Mouse (Mus musculus) heart, embryonic 13.5 days (tissue): ENCODE data around the gene Gm28048. TPM values are rescaled to one million over a fixed set of nuclear protein-coding genes. Genes with fewer than 3 reads are reported as not detected.

Experiments
- ATAC-seq: fragments of 200-750 bp; cut with Nextera tagmentation; 2 replicates; pipeline ENCODE4 v1.8.0; 2017; ENCODE audit warnings: moderate TSS enrichment; ENCODE audit not compliant: insufficient number of reproducible peaks, low FRiP score, low TSS enrichment; ENCODE audit errors: extremely low read depth
- H3K27ac ChIP-seq: fragments of 300-500 bp; sonication (generic); replicated peaks from 2 replicates; pipeline ENCODE4 v1.5.1; 2015; ENCODE audit warnings: moderate library complexity, mild to moderate bottlenecking, inconsistent platforms
- H3K27me3 ChIP-seq: fragments of 300-500 bp; sonication (generic); replicated peaks from 2 replicates; pipeline ENCODE4 v1.6.1; 2015; ENCODE audit warnings: mild to moderate bottlenecking, inconsistent platforms
- H3K36me3 ChIP-seq: fragments of 300-500 bp; sonication (generic); 2 replicates; pipeline ENCODE4 v1.6.1; 2015; ENCODE audit warnings: mild to moderate bottlenecking, inconsistent platforms
- H3K4me1 ChIP-seq: fragments of 300-500 bp; sonication (generic); 2 replicates; pipeline ENCODE4 v1.6.1; 2015; ENCODE audit warnings: inconsistent platforms
- H3K4me2 ChIP-seq: fragments of 300-500 bp; sonication (generic); 2 replicates; pipeline ENCODE4 v1.6.1; 2015; ENCODE audit warnings: inconsistent platforms, mild to moderate bottlenecking, moderate library complexity
- H3K4me3 ChIP-seq: fragments of 300-500 bp; sonication (generic); 2 replicates; pipeline ENCODE4 v1.5.1; 2015; ENCODE audit warnings: moderate library complexity, mild to moderate bottlenecking, inconsistent platforms
- H3K9ac ChIP-seq: fragments of 300-500 bp; sonication (generic); 2 replicates; pipeline ENCODE4 v1.6.1; 2015; ENCODE audit warnings: inconsistent platforms, mild to moderate bottlenecking, moderate library complexity
- H3K9me3 ChIP-seq: fragments of 300-500 bp; sonication (generic); 2 replicates; pipeline ENCODE4 v1.6.1; 2016; ENCODE audit warnings: inconsistent platforms
- WGBS: fragments of 180-500 bp; shearing (Covaris S2); methylation state at CpG from one replicate; pipeline ENCODE4 v1.1.7; 2015; ENCODE audit warnings: mixed read lengths; 5-methylcytosine and 5-hydroxymethylcytosine counted together
- polyA plus RNA-seq: library from polyadenylated mRNA; unstranded; fragments of >200 nt; fragmentation: Nextera tagmentation; extraction: Ambion mirVana; gene quantifications from 2 replicates; pipeline ENCODE4 v1.2.1, GENCODE M21; 2015

The Gm28048 gene
- polyA plus RNA-seq, 1 experiment from 2014 or later = 7.8 TPM

- H3K9ac ChIP-seq = no peak overlapping the region
- no peak overlapping the region for H3K27ac ChIP-seq
- H3K27me3 ChIP-seq = peaks cover under 1% of the 10 kb centered on the region; the same call in 1 of the 2 replicates
- no peak overlapping the region for H3K4me2 ChIP-seq
- H3K4me1 ChIP-seq = peaks cover 25% of the 10 kb centered on the region
- 73% methylated on average over 8 of the region's 8 CpGs for WGBS
- no peak for ATAC-seq
- H3K9me3 ChIP-seq = no peaks in the 10 kb centered on the region
- H3K4me3 ChIP-seq = no peak overlapping the region
- no peaks in the 10 kb centered on the region for H3K36me3 ChIP-seq
Observed at GRCm38 (mm10) chr11:22868582-22868981, 113.3 kb downstream of the Gm28048 start.

DNA sequence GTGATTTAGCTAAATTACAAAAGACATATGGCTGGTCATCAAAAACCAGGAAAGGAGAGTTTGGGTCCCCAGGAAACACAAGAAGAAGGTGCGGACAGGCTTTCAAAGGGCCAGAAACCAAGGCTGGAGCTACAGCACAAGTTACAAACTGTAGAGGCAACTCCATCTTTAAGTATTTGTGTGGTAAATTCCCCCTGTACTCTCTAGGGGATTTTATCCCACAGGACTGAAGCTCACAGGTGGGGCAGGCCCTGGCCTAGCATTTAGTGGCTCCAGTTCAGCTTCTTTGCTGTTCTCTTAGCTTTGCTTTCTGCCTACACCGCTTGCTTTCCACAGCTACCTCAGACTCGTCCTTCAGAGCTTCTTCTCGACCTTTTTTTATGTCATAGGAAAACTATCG is 114.2 kb downstream of the Gm28048 start:
- no peak overlapping the region for H3K4me3 ChIP-seq
- H3K4me2 ChIP-seq = no peak overlapping the region
- ATAC-seq = no peak
- H3K27ac ChIP-seq = no peak overlapping the region
- H3K36me3 ChIP-seq = no peaks in the 10 kb centered on the region
- no peak overlapping the region for H3K9ac ChIP-seq
- peaks cover 7% of the 10 kb centered on the region for H3K27me3 ChIP-seq
- H3K9me3 ChIP-seq = no peaks in the 10 kb centered on the region
- peaks cover 17% of the 10 kb centered on the region for H3K4me1 ChIP-seq
- 67% methylated on average over 5 of the region's 5 CpGs for WGBS

DNA sequence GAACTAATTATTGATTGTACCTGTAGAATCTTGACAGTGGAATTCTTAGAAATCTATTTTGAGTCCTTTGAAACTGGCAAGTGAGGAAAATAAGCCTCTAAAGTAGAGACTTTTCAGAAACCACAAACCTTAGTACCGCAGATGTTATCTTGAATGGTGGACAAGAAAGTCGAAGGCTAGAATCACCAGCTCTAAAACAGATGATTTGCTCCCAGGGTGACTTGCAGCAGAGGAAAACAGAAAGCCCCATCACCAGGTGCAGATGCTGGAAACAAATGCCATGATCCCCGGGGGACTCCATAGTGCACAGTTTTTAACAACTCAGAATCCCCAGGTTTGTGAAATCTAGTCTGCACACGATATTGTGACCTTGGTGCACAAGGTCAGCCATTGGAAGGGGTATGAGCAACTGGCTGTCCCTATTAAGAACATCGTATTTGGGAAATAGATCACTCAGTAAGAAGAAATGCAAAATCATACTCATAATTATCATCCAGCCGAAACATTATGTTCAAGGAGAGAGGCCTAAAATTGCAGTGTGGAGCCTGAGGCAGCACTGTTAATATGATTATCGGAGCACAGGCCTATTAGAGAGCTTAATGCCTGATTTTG is 116.1 kb downstream of the Gm28048 start:
- 0 out of 2 replicates have a peak, but pooled peaks cover 1% of the 10 kb centered on the region for H3K4me1 ChIP-seq
- no peak for ATAC-seq
- 78% methylated on average over 7 of the region's 7 CpGs for WGBS

DNA sequence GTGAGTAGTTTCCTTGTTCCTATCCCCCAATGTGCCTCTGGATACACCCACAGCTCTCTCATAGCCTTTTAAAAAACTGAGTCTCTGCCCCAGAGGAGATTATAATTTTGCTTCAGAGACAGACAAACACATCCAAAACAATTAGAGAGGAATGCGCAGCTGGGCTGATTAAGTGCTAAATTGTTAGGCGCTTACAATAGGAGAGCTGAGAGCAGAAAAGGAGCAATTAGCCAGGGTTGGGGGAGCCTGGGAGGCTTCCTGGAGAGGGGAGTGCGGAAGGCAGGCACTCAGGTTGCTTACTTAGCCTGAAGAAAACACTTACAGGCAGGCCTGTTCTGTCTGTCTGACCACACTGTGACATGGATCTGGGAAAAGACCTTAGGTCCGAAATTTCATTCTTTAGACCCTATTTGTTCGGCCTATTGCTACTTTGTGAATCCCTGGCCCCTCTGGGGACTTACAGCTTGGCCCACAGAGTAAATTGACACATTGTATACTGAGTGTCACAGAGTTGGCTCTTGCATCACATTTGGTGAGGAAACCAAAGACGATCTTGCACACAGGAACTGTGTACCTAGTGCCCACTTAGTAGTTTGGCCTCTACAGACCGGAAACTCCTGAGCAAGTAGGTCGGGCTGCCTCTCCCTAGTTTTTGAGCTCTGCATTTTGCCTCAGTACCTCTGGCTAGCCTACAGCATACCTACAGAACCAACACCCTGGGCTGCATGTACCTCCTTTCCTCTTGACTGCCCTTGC is 117.4 kb downstream of the Gm28048 start:
- ATAC-seq = no peak
- no peak overlapping the region for H3K4me3 ChIP-seq
- H3K27me3 ChIP-seq = peaks cover 7% of the 10 kb centered on the region
- 66% methylated on average over 8 of the region's 8 CpGs for WGBS
- no peaks in the 10 kb centered on the region for H3K36me3 ChIP-seq
- no peaks in the 10 kb centered on the region for H3K9me3 ChIP-seq
- no peak overlapping the region for H3K27ac ChIP-seq
- H3K4me1 ChIP-seq = peaks cover 6% of the 10 kb centered on the region; the same call in 1 of the 2 replicates
- no peak overlapping the region for H3K9ac ChIP-seq
- H3K4me2 ChIP-seq = no peak overlapping the region

More for the DNA sequence above, 116.1 kb downstream of the Gm28048 start:
- Histone ChIP-seq H3K27me3 (peaks cover 7% of the 10 kb centered on the region), H3K4me2 (no peak overlapping the region), H3K4me3 (no peak overlapping the region), H3K9ac (no peak overlapping the region), H3K36me3 (no peaks in the 10 kb centered on the region), H3K9me3 (no peaks in the 10 kb centered on the region), H3K27ac (no peak overlapping the region)

GRCm38 (mm10) chr11:22863581-22863980 is 118.3 kb downstream of the Gm28048 start:
- Histone ChIP-seq H3K27ac (no peak overlapping the region), H3K9ac (no peak overlapping the region), H3K4me2 (no peak overlapping the region), H3K9me3 (no peaks in the 10 kb centered on the region), H3K36me3 (no peaks in the 10 kb centered on the region), H3K4me3 (no peak overlapping the region), H3K4me1 (peaks cover 8% of the 10 kb centered on the region), H3K27me3 (peaks cover 11% of the 10 kb centered on the region)
- no peak for ATAC-seq
- WGBS = 34% methylated on average over 4 of the region's 4 CpGs

GRCm38 (mm10) chr11:22861315-22861714 is 120.6 kb downstream of the Gm28048 start:
- H3K9ac ChIP-seq = no peak overlapping the region
- ATAC-seq = no peak

DNA sequence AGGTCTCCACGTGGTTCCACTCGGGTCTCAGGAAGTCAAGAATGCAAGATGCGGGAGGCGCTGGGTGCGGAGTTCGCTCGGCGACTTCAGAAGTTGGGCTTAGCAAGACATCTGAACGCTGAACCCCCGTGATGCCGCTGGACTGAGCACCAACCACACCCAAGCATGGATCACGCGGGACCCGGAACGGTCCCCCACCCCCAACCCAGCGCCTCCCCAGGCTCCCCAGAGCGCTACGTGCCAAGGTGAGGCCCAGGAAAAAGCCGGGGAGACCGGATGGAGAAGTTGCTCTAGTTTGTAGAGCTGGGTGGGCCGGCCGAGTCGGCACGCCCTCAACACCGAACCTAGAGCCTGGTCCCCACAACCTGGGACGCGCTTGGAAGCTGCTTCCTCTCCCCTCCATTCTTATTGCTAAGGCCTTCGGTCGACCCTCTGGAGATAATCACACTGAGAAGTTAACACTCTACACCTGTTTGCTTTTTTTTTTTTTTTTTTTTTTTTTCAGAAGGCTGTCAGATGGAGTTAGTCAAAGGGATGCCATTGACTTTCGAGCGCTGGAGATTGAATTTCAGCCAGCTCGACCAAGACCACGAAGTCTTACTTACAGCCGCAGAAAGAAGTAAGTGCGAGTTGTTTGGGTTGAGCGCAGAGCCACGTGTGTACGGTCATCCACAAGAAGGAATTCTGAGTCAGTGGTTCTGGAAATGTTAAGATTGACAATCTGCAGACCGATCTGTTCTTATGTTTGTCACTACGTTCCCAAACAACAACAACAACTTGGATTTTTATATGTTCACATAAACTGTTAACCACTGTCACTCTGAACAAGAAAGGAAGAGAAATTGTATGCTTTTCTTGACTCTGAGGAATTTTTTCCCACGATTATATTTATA is 121.3 kb downstream of the Gm28048 start, which contains the start of gene B3gnt2:
Gene B3gnt2 (minus strand): TSS at position 627 of the 893 bp plus-strand sequence.
- peak within 1 kb of the TSS; percentile 100 for H3K4me2 ChIP-seq
- H3K4me1 ChIP-seq = peaks cover 17% of the 10 kb centered on the region
- H3K27me3 ChIP-seq = peaks cover 27% of the 10 kb centered on the region
- H3K27ac ChIP-seq = peak within 1 kb of the TSS; percentile 85
- H3K9ac ChIP-seq = peak within 1 kb of the TSS; percentile 88
- no peaks in the 10 kb centered on the region for H3K9me3 ChIP-seq
- ATAC-seq = no peak
- H3K4me3 ChIP-seq = peak within 1 kb of the TSS; percentile 85
- WGBS = 7% methylated on average over 41 of the region's 41 CpGs
- no peaks in the 10 kb centered on the region for H3K36me3 ChIP-seq

More at GRCm38 (mm10) chr11:22861315-22861714, 120.6 kb downstream of the Gm28048 start:
- Histone ChIP-seq H3K4me1 (peaks cover 17% of the 10 kb centered on the region), H3K9me3 (no peaks in the 10 kb centered on the region), H3K4me3 (no peak overlapping the region), H3K27ac (no peak overlapping the region), H3K36me3 (no peaks in the 10 kb centered on the region), H3K27me3 (peaks cover 27% of the 10 kb centered on the region), H3K4me2 (no peak overlapping the region)
- 67% methylated on average over 4 of the region's 4 CpGs for WGBS

DNA sequence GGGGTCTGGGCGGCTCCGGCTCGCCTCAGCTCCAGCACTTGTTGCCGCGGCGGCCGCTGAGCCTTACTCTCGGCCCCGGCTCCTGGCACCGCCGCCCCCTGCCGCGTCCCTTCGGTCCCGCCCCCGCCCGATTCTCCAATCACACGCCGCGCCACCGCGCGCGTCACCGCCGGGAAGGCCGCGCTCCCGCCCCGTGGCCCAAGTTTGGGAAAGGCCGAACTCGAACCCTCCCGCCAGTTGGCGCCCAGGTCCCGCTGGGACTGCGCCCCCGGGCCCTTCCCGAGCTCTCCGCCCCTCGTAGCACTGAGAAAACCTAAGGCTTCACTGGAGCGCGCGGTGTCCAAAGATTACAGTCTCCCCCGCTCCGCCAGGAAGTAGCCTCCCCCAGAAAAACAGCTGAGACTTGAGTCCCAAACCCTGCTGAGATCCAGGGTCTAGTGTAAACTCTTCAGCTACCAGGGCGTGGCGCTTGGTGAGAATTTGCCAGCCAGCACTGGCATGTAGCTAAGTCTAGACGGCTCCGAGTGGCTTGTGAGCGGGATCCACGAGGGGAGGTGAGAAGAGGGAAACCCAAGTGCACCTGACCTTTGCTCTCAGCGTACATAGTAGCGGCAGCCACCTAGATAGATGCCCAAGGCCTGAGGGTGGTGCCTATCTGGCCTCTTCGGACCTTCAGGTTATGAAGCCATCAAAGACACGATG is 122.1 kb downstream of the Gm28048 start:
- under 1% methylated on average over 55 of the region's 55 CpGs for WGBS
- peak overlapping the region; percentile 85 for H3K4me3 ChIP-seq
- H3K4me1 ChIP-seq = peaks cover 17% of the 10 kb centered on the region
- H3K9me3 ChIP-seq = no peaks in the 10 kb centered on the region
- peak; percentile 85 for ATAC-seq
- no peaks in the 10 kb centered on the region for H3K36me3 ChIP-seq
- peak overlapping the region; percentile 100 for H3K4me2 ChIP-seq
- peak overlapping the region; percentile 88 for H3K9ac ChIP-seq
- peaks cover 27% of the 10 kb centered on the region for H3K27me3 ChIP-seq
- peak overlapping the region; percentile 85 for H3K27ac ChIP-seq

GRCm38 (mm10) chr11:22859301-22859632 is 122.6 kb downstream of the Gm28048 start:
- peak overlapping the region; percentile 85 for H3K27ac ChIP-seq
- H3K4me1 ChIP-seq = peaks cover 17% of the 10 kb centered on the region
- H3K9ac ChIP-seq = peak overlapping the region; percentile 88
- H3K9me3 ChIP-seq = no peaks in the 10 kb centered on the region
- H3K27me3 ChIP-seq = peaks cover 27% of the 10 kb centered on the region
- WGBS = 0% methylated on average over 29 of the region's 41 CpGs
- H3K4me3 ChIP-seq = peak overlapping the region; percentile 85
- H3K4me2 ChIP-seq = peak overlapping the region; percentile 100
- no peaks in the 10 kb centered on the region for H3K36me3 ChIP-seq
- peak; percentile 70 for ATAC-seq

DNA sequence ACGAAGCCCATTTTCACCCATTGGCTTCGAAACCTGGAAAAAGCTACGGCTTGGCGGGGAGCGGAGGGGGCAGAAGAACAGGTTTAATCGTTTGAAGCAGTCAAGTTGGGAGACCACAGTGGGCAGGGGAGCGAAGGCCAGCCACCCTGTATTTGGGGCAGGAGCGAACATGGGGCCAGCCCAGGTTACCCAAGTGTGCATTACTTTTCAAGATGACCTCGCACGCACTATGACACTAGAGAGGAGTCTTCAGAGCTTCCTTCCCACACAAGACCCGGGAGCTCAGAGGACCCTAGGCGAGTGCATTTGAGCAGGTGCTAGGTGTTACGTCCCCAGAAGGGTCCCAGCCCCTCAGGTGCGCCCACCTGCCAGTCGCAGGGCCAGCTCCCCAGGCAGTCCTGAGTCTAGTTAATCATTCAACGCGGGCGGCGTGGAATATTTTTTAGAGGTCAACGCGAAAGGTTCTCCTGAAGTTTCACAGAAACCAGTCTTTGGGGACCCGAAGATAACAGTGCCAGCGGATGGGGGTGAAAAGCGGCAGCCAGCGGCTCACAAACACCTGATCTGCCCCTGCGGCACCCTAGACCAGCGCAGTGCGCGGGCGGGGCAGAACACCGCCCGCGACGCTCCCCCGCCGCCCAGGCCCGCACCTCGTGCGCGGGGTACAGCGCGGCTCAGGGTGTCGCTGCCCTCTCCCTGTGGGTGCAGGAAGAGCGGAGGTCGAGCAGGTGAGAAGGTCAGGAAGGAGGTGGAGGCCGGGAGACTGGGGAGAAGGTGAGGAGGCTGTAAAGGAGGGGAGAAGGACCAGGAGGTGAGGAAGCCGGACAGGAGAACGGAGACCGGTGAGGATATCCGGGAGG is 123.2 kb downstream of the Gm28048 start:
- Histone ChIP-seq H3K9me3 (no peaks in the 10 kb centered on the region), H3K9ac (peak overlapping the region; percentile 88), H3K4me2 (peak overlapping the region; percentile 100), H3K4me1 (peaks cover 21% of the 10 kb centered on the region), H3K27me3 (peaks cover 26% of the 10 kb centered on the region), H3K27ac (peak overlapping the region; percentile 85; the same call in 1 of the 2 replicates), H3K36me3 (no peaks in the 10 kb centered on the region), H3K4me3 (peak overlapping the region; percentile 85)
- WGBS = 3% methylated on average over 50 of the region's 50 CpGs
- ATAC-seq = no peak
